Mouse (Mus musculus) left cerebral cortex, adult 8-10 months (tissue): ENCODE results near the gene Ctnnb1. TPM values are rescaled to one million over a fixed set of nuclear protein-coding genes. Genes with fewer than 3 reads are reported as not detected.

Experiments
- DNase-seq, 2 experiments: peaks; one replicate each; pipeline ENCODE4 v3.0.0; 2022; ENCODE audit warnings: low spot score in 2 of 2
- microRNA-seq, 2 experiments: library from miRNA; unstranded; fragments of <30 nt; microRNA quantifications; one replicate each; pipeline ENCODE4 v1.2.0; 2022
- total RNA-seq, 4 experiments: library from RNA; stranded (reverse); gene quantifications; 2 replicates each; pipeline ENCODE4 v1.2.4; 2022

Gene Ctnnb1
- total RNA-seq, 4 experiments from 2014 or later, result 498 to 528 (median 508) TPM

- no peak for DNase-seq
These were observed 65.5 kb downstream of the Ctnnb1 start for GRCm38 (mm10) chr9:120994223-120995155.

- DNase-seq, result no peak
These were observed 69.7 kb downstream of the Ctnnb1 start for GRCm38 (mm10) chr9:120998696-120999095.

GRCm38 (mm10) chr9:121000641-121001320 is 71.8 kb downstream of the Ctnnb1 start:
- DNase-seq, result peak in 1 of 2 experiments; percentile 55

GRCm38 (mm10) chr9:121001681-121002540 is 72.9 kb downstream of the Ctnnb1 start:
- no peak for DNase-seq

GRCm38 (mm10) chr9:121005961-121006360 is 76.9 kb downstream of the Ctnnb1 start:
- DNase-seq, result no peak

Small RNA genes within 50 kb of the gene (microRNA-seq; reads per million reads assigned to microRNA genes)
- gene Mir7090, result 0 reads per million in 2 experiments
